Mouse (Mus musculus) embryonic facial prominence, embryonic 13.5 days (tissue): ENCODE results near the gene Styk1. TPM values are rescaled to one million over a fixed set of nuclear protein-coding genes. Genes with fewer than 3 reads are reported as not detected.

ENCODE experiments used
- ATAC-seq: fragments of 200-750 bp; cut with Nextera tagmentation; 2 replicates; pipeline ENCODE4 v1.8.0; 2017; ENCODE audit warnings: low read depth; ENCODE audit not compliant: insufficient number of reproducible peaks, insufficient read depth, low FRiP score, low TSS enrichment
- H3K27ac ChIP-seq: fragments of 300-500 bp; sonication (generic); 2 replicates; pipeline ENCODE4 v1.5.1; 2015; ENCODE audit warnings: moderate library complexity, mild to moderate bottlenecking, inconsistent platforms
- H3K27me3 ChIP-seq: fragments of 300-500 bp; sonication (generic); 2 replicates; pipeline ENCODE4 v1.6.1; 2015; ENCODE audit warnings: mild to moderate bottlenecking, inconsistent platforms
- H3K36me3 ChIP-seq: fragments of 300-500 bp; sonication (generic); 2 replicates; pipeline ENCODE4 v1.6.1; 2015; ENCODE audit warnings: mild to moderate bottlenecking, inconsistent platforms
- H3K4me1 ChIP-seq: fragments of 300-500 bp; sonication (generic); 2 replicates; pipeline ENCODE4 v1.6.1; 2015; ENCODE audit warnings: inconsistent platforms
- H3K4me2 ChIP-seq: fragments of 300-500 bp; sonication (generic); 2 replicates; pipeline ENCODE4 v1.6.1; 2015; ENCODE audit warnings: moderate library complexity, mild to moderate bottlenecking, inconsistent platforms
- H3K4me3 ChIP-seq: fragments of 300-500 bp; sonication (generic); 2 replicates; pipeline ENCODE4 v1.5.1; 2015; ENCODE audit warnings: mild to moderate bottlenecking, inconsistent platforms
- H3K9ac ChIP-seq: fragments of 300-500 bp; sonication (generic); 2 replicates; pipeline ENCODE4 v1.6.1; 2015; ENCODE audit warnings: mild to moderate bottlenecking, inconsistent platforms
- H3K9me3 ChIP-seq: fragments of 300-500 bp; sonication (generic); 2 replicates; pipeline ENCODE4 v1.6.1; 2016; ENCODE audit warnings: inconsistent platforms
- WGBS: fragments of 180-500 bp; shearing (Covaris S2); methylation state at CpG from one replicate; pipeline ENCODE4 v1.1.7; 2015; ENCODE audit warnings: mixed read lengths; 5-methylcytosine and 5-hydroxymethylcytosine counted together
- polyA plus RNA-seq: library from polyadenylated mRNA; unstranded; fragments of >200 nt; fragmentation: Nextera tagmentation; extraction: Ambion mirVana; gene quantifications from 2 replicates; pipeline ENCODE4 v1.2.1, GENCODE M21; 2015

The Styk1 gene
- polyA plus RNA-seq, 1 experiment from 2014 or later: 0.65 TPM

DNA sequence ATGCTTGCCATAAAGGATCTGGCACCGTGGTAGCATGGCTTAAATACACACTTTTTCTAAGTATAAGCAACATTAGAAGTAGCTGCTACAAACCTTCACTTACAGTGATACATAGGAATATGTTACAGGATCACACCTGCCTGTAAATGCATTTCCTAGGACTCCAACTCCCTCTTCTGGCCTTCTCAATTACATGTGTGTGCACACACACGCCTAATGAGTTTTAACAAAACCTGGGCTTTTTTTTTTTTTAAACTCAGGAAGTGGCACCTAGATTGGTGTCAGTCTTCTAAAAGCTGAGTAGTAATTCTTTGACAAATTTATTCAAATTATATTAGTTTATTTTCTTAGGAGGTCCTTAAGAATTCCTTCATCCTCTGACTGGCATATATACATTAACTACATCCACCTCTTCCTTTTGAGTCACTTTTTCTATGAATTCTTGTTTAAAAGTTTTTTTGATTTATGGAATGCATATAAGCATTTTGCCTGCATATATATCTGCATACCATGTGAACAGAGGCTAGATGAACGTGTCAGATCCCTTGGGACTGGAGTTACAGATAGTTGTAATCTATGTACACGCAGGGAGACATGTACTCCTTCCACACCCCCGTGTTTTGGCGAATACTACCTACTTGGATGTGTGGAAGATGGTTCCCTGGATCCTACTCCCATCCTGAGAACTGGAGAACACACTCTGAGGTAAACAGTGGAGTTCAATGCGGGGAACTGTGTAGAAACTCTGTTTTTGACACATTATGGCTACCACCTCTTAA lies 9.8 kb upstream of the Styk1 start:
- WGBS: 80% methylated on average over 7 of the region's 7 CpGs
- ATAC-seq: no peak
- H3K4me1 ChIP-seq: no peaks in the 10 kb centered on the region
- H3K9ac ChIP-seq: no peak overlapping the region
- H3K27me3 ChIP-seq: no peaks in the 10 kb centered on the region
- no peak overlapping the region for H3K4me3 ChIP-seq
- no peak overlapping the region for H3K27ac ChIP-seq
- peaks cover 34% of the 10 kb centered on the region for H3K36me3 ChIP-seq
- H3K4me2 ChIP-seq: no peak overlapping the region
- no peaks in the 10 kb centered on the region for H3K9me3 ChIP-seq

DNA sequence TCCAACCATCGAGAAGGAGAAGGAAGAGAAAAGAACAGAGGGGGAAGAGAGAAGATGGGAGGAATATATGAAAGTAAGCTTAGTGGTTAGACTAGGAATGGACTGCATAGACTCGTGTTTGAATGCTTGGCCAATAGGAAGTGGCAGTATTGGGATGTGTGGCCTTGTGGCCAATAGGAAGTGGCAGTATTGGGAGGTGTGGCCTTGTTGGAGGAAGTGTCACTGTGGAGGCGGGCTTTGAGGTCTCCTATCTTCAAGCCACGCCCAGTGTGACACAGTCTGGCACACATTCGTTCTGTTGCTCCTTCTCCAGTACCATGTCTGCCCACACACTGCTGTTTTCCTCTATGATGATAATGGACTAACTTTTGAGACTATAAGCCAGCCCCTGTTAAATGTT lies 7.3 kb upstream of the Styk1 start:
- Histone ChIP-seq H3K4me1 (no peaks in the 10 kb centered on the region), H3K27me3 (no peaks in the 10 kb centered on the region), H3K9ac (no peak overlapping the region), H3K9me3 (no peaks in the 10 kb centered on the region), H3K36me3 (peaks cover 20% of the 10 kb centered on the region), H3K4me3 (no peak overlapping the region), H3K27ac (no peak overlapping the region), H3K4me2 (no peak overlapping the region)
- WGBS: 77% methylated on average over 5 of the region's 5 CpGs
- ATAC-seq: no peak

DNA sequence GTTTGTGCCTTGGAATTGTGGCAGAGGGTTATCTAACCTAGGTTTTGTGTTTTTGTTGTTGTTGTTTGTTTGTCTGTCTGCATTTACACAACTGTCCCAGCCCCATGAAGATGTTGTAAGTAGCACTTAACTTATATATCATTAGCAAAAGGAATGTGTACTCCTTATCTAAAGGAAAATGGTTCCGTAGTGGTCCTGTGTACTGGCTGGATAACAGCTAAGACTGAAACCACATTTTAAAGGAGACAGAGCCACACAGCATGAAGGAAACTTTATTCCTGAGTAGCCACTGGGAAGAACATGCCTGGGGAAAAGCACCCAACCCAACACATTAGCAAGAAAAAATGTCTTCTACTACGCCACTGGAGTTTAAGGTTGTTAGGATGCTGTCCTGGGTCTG lies 6.1 kb upstream of the Styk1 start:
- Histone ChIP-seq H3K4me1 (no peaks in the 10 kb centered on the region; the same call in 1 of the 2 replicates), H3K36me3 (peaks cover 12% of the 10 kb centered on the region), H3K27ac (no peak overlapping the region), H3K9me3 (no peaks in the 10 kb centered on the region), H3K4me2 (no peak overlapping the region), H3K9ac (no peak overlapping the region), H3K27me3 (peaks cover 3% of the 10 kb centered on the region; the same call in 1 of the 2 replicates), H3K4me3 (no peak overlapping the region)
- ATAC-seq: no peak
- WGBS: 85% methylated on average over 2 of the region's 2 CpGs

DNA sequence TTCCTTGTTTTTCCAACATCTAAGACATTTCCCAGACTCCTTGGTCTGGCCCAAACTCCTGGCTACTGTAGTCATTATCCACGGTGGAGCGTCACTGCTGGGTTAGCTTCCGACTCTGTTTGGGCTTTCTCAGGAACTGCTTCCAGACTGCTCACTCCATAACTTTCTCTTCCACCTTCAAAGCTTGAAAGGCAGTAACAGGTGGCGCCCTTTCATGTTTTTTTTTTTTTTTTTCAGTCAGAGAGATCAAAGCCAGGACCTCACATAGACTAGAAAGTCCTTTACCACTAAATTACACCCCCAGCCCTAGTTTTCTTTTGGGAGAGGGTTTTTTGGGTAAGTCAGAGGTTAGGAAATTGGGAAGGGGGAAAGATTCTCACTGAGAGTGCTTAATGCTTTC lies 1.5 kb upstream of the Styk1 start:
- H3K4me2 ChIP-seq: no peak overlapping the region
- H3K36me3 ChIP-seq: no peaks in the 10 kb centered on the region
- peaks cover 6% of the 10 kb centered on the region for H3K27me3 ChIP-seq
- H3K4me3 ChIP-seq: no peak overlapping the region
- 34% methylated on average over 4 of the region's 4 CpGs for WGBS
- H3K9ac ChIP-seq: no peak overlapping the region
- no peak overlapping the region for H3K27ac ChIP-seq
- no peaks in the 10 kb centered on the region for H3K9me3 ChIP-seq
- peaks cover 5% of the 10 kb centered on the region for H3K4me1 ChIP-seq
- no peak for ATAC-seq

DNA sequence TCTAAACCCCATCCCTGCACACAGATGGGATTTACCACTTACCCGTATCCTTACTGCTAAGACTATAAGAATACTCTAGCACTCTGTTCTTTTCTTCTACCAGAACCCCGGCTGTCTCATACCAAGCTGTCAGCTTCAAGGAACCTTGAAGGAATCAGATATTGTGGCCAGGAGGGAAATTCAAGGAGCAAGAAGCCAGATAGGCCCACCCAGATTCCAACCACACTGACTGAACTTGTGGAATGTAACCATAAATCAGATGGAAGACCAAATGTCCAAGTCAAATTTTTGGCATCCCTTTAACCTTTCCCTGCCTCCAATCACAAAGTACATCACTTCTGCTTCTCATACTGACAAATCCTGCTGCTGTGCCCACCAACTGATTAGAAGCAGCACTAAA lies 6.4 kb downstream of the Styk1 start:
- Histone ChIP-seq H3K9ac (no peak overlapping the region), H3K4me3 (no peak overlapping the region), H3K9me3 (no peaks in the 10 kb centered on the region), H3K4me2 (no peak overlapping the region), H3K4me1 (no peaks in the 10 kb centered on the region), H3K27ac (no peak overlapping the region), H3K27me3 (peaks cover 3% of the 10 kb centered on the region; the same call in 1 of the 2 replicates), H3K36me3 (no peaks in the 10 kb centered on the region)
- WGBS: 61% methylated on average over 2 of the region's 2 CpGs
- no peak for ATAC-seq

DNA sequence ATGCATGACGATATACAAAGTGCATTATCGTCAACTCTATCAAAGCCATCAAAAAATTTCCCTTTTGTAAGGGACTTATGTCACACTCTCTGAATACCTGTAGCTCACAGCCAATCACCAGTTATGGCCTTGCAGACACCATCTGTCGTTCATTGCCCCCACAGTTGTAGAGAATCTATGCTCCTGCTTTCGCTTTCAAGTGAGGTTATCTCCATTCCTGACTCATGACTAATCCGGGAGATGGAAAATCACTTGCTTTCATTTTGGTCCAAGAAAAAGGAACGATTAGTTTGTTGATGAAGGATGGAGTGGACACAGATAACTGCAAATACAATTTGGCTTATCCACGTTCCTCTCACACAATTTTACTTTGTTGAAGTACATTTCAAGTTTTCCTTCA lies 9.1 kb downstream of the Styk1 start:
- Histone ChIP-seq H3K4me3 (no peak overlapping the region), H3K27me3 (no peaks in the 10 kb centered on the region), H3K4me2 (no peak overlapping the region), H3K4me1 (no peaks in the 10 kb centered on the region), H3K9ac (no peak overlapping the region), H3K27ac (no peak overlapping the region), H3K36me3 (no peaks in the 10 kb centered on the region), H3K9me3 (no peaks in the 10 kb centered on the region)
- no peak for ATAC-seq
- WGBS: 82% methylated on average over 7 of the region's 7 CpGs

DNA sequence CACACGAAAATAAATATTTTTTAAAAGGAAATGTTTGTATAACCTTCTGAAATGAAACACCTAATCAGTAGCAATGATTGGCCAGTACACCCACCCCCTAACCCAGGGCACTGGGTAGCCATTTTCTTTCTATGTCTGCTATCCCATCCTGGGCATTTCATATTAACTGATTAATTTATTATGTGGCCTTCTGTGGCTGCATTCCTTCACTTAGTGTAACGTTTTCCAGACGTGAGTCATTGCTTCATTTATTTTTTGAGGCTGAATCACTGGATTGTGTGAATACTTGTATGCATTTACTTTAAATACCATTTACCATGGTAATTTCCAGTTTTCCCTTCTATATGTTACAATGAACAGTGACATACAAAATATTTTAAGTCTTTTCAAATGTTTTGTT lies 13.3 kb downstream of the Styk1 start:
- Histone ChIP-seq H3K4me1 (no peaks in the 10 kb centered on the region), H3K9me3 (no peaks in the 10 kb centered on the region), H3K4me3 (no peak overlapping the region), H3K27ac (no peak overlapping the region), H3K27me3 (no peaks in the 10 kb centered on the region), H3K36me3 (no peaks in the 10 kb centered on the region), H3K4me2 (no peak overlapping the region), H3K9ac (no peak overlapping the region)
- WGBS: 63% methylated on average over 3 of the region's 3 CpGs
- ATAC-seq: no peak

DNA sequence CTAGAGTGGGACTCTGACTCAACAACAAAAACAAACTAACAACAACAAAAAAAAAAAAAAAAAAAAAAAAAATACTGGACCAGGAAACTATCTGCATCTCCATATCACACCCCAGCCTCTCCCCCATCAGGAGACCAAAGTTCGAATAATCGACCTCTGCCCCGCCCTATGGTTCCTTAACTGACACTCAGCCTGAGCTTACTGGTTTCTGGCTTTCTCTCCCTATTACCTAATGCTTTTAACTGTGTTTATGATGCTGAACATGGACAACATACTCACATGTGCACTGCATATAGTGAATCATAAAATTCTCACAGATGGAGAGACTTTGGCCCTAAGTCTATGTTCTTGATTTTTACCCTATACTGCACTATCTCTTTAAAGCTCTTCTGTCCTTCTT lies 14.1 kb downstream of the Styk1 start:
- Histone ChIP-seq H3K27me3 (no peaks in the 10 kb centered on the region), H3K27ac (no peak overlapping the region), H3K9ac (no peak overlapping the region), H3K4me3 (no peak overlapping the region), H3K4me2 (no peak overlapping the region), H3K4me1 (no peaks in the 10 kb centered on the region), H3K36me3 (no peaks in the 10 kb centered on the region), H3K9me3 (no peaks in the 10 kb centered on the region)
- no peak for ATAC-seq
- WGBS: 86% methylated on average over 3 of the region's 3 CpGs

DNA sequence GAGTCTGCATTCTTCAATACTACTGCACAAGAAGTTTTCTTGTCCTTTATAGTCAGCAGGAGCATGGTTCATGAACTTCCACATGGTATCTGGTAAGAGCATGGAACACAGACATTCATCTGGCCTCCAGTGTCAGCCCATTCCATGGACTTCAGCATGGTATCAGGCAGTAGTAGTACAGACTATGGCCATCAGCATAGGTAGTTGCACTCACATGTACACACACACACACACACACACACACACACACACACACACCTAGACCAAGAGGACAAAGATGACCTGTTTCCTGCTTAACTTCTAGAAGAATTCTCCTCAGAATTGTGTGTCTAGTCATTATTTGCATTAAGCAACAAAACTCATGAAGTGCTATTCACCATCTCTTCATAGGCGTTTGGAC lies 14.6 kb downstream of the Styk1 start:
- H3K4me3 ChIP-seq: no peak overlapping the region
- H3K9me3 ChIP-seq: no peaks in the 10 kb centered on the region
- no peaks in the 10 kb centered on the region for H3K27me3 ChIP-seq
- no peak overlapping the region for H3K27ac ChIP-seq
- no peak overlapping the region for H3K4me2 ChIP-seq
- 64% methylated on average over 1 of the region's 1 CpGs for WGBS
- no peak for ATAC-seq
- no peaks in the 10 kb centered on the region for H3K4me1 ChIP-seq
- no peak overlapping the region for H3K9ac ChIP-seq
- no peaks in the 10 kb centered on the region for H3K36me3 ChIP-seq

DNA sequence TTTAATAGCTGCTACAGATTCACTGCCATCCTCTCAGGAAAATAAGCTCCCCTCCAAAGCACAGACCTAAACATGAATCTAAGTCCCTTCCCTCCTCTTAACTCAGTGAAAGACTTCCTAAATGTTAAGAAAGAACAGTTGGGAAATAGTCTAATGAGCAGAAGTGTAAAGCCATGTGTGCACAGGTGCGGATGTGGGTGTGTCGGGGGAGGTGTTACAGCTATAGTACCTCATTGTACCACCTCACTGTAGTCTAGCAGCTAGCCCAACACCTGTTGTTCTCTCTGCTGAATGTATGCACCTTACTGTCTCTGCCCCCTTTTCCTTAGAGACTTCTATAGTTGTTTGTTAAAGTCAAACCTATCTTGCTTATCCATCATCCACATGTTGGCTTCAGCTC lies 26.3 kb downstream of the Styk1 start:
- H3K36me3 ChIP-seq: no peaks in the 10 kb centered on the region
- no peak overlapping the region for H3K27ac ChIP-seq
- no peak for ATAC-seq
- H3K9ac ChIP-seq: no peak overlapping the region
- H3K9me3 ChIP-seq: no peaks in the 10 kb centered on the region
- H3K4me1 ChIP-seq: no peaks in the 10 kb centered on the region
- 82% methylated on average over 2 of the region's 2 CpGs for WGBS
- no peak overlapping the region for H3K4me3 ChIP-seq
- H3K27me3 ChIP-seq: no peaks in the 10 kb centered on the region
- no peak overlapping the region for H3K4me2 ChIP-seq

DNA sequence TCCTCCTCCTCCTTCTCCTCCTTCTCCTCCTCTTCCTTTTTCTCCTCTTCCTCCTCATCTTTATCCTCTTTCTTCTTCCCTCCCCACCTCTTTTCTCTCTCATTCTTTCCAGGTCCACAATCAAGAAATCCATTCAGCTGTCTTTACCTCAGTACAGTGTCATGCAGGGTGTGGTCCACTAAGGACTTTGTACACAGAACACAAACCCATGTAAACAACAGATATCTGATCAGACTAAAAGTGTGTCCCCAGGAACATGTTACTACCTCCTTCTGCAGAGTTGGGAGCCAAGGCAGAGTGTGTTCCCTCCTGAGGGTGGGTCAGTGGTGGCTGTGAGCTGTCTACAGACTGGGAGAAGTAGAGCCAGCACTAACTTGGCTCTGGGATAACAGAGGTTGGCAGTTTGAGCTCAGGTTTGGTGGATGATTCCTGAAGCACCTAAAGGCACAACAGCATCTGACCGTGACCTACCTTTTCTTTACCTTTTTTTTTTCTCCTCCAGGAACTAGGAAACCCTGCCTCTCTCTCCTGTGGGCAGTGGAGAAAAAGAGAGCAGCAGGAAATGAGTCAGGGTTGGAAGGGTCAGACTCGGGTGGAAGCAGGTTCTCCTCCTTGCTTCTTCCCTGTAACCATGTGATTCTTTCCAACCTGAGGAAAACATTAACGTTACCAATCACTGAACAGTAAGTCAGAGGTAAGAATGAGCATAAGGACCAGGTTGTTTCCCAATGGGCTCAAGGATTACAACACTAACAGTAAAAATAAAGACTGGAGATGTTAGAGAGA lies 31.4 kb downstream of the Styk1 start:
- H3K27ac ChIP-seq: no peak overlapping the region
- no peaks in the 10 kb centered on the region for H3K27me3 ChIP-seq
- H3K36me3 ChIP-seq: no peaks in the 10 kb centered on the region
- no peaks in the 10 kb centered on the region for H3K4me1 ChIP-seq
- H3K4me3 ChIP-seq: no peak overlapping the region
- H3K4me2 ChIP-seq: no peak overlapping the region
- 74% methylated on average over 3 of the region's 3 CpGs for WGBS
- no peak overlapping the region for H3K9ac ChIP-seq
- no peaks in the 10 kb centered on the region for H3K9me3 ChIP-seq
- ATAC-seq: no peak
